In the genomic region with DNA sequence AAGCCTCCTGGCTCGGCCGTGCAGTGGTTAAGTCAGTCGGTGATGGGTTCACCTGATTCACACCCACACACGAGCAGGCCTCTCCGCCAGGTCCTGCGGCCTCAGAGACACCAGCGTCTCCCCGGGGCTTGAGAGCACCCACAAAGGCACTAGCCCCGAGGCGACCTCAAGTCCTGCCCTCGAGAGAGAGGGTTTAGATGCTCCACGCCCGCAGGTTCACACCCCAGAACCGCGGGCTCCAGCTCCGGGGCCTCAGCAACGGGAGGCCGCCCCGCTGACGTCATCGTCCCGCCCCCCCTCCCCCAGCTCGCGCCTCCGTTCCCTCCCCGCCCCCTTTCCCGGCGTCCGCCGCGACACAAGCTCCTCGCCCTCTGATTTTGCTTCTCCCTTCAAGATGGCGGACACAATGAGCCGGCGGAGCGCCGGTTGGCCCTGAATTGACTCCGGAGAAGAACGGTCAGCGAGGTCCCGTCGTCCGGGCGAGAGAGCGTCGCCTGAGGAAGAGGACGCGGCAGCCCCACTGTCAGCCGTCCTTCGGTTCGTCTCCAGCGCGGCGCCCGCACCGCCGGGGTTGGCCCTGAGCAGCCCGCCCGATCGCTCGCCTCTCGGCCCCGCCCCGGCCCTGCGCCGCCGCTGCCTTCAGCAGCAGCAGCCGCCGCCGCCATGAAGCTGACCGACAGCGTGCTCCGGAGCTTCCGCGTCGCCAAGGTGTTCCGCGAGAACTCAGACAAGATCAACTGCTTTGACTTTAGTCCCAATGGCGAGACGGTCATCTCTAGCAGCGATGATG, we compare ENCODE assay signal across 8 mouse cellular contexts. TPM values are rescaled to one million over a fixed set of nuclear protein-coding genes. Genes with fewer than 3 reads are reported as not detected.
A peak's percentile ranks its signal among the peaks of the same experiment; 100 is the strongest.
DNase-seq lines count a peak whose midpoint lies in the region; ATAC-seq and TF ChIP-seq lines count a peak whose summit lies in the region.

Gene Wdr82 (plus strand): TSS at position 373 of the 790 bp plus-strand sequence.

- no peaks in the 10 kb centered on the region for H3K9me3 ChIP-seq in hindbrain, embryonic 14.5 days (ENCODE audit: control insufficient read depth, low read length)

- no peaks in the 10 kb centered on the region for H3K27me3 ChIP-seq in Patski
- H3K27me3 ChIP-seq in hindbrain, embryonic 14.5 days (ENCODE audit: control insufficient read depth, insufficient read depth, low read length), result no peaks in the 10 kb centered on the region

- POLR2A ChIA-PET in Patski (lab: Charles Lee), result interaction anchor here (0.7 to 5.5 kb wide), 6 partner anchors 11 to 125 kb away, joined by 3 to 30 read pairs (median 5); partner anchors contain the start of genes Glyctk and Ppm1m

- TF ChIP-seq CTCF in Patski (IDR thresholded peaks at IDR 0.05), result no peak

- peak within 1 kb of the TSS; percentile 95 for H3K4me2 ChIP-seq in hindbrain, embryonic 14.5 days (replicated peaks)

- WGBS in hindbrain, embryonic 14.5 days, result under 1% methylated on average over 58 of the region's 81 CpGs

- CTCF ChIA-PET in Patski (lab: Charles Lee), result interaction anchor here (1.9 to 3.6 kb wide), 2 partner anchors 21 to 110 kb away, joined by 7 to 16 read pairs; partner anchors contain the start of gene Poc1a

- peak; percentile 47 for DNase-seq in Patski (ENCODE audit: low read depth, low spot score)
- peak; percentile 92 to 94 for DNase-seq in cerebellum, postnatal 14 days
- DNase-seq in frontal cortex, postnatal 25 days (ENCODE audit: low spot score in 2 of 2), result peak; percentile 69 to 81
- peak; percentile 89 for DNase-seq in hindbrain, embryonic 14.5 days (ENCODE audit: low spot score)
- peak; percentile 77 for DNase-seq in left cerebral cortex, adult 11 months (ENCODE audit: low spot score)
- peak; percentile 92 for DNase-seq in lung, postnatal 4 days
- peak; percentile 87 for DNase-seq in retina, postnatal 7 days (ENCODE audit: low read depth, low spot score)
- peak; percentile 85 for DNase-seq in urinary bladder, adult 2 months (ENCODE audit: low spot score)

- H3K27ac ChIP-seq in hindbrain, embryonic 14.5 days, result peak within 1 kb of the TSS; percentile 98

- no peaks in the 10 kb centered on the region for H3K36me3 ChIP-seq in hindbrain, embryonic 14.5 days (replicated peaks; ENCODE audit: control insufficient read depth, insufficient read depth)

- in situ Hi-C loops in Patski (cut with MboI; ENCODE audit: low pct_unique_long_range_greater_than_20kb), result no loop called here

- peak within 1 kb of the TSS; percentile 92 for H3K9ac ChIP-seq in hindbrain, embryonic 14.5 days

- peak within 1 kb of the TSS; percentile 82 for H3K4me3 ChIP-seq in hindbrain, embryonic 14.5 days (replicated peaks; ENCODE audit: low read length)

- peaks cover 39% of the 10 kb centered on the region for H3K4me1 ChIP-seq in hindbrain, embryonic 14.5 days (replicated peaks; ENCODE audit: control insufficient read depth, insufficient read depth, low read length)

- ATAC-seq in Patski, result peak; percentile 90
- peak; percentile 92 for ATAC-seq in hindbrain, embryonic 14.5 days (ENCODE audit: low FRiP score)

RNA-seq across cellular contexts. Expression of gene Wdr82, which starts in this region (rescaled TPM):
- polyA plus RNA-seq in Patski (2021), result 82.0 TPM
- polyA plus RNA-seq in hindbrain, embryonic 14.5 days (2014; fragmentation: Nextera tagmentation; extraction: Ambion mirVana), result 40.2 and 42.3 TPM in 2 replicates
- polyA plus RNA-seq in urinary bladder, adult 2 months (2012; rRNA removed), result 67.9 and 72.1 TPM in 2 replicates

Comparison
In these comparisons a context has a peak if more than half of its experiments do, and no peak if none do; other contexts are left out.
1. Peak in every context shown above with its lines: DNase-seq, ATAC-seq, H3K4me3 ChIP-seq and H3K27ac ChIP-seq.